Mouse (Mus musculus) v-Abl transformed pro-B cells (cell line): ENCODE measurements around the gene Sik2.

Experiments
- in situ Hi-C, 2 experiments: fragments of 400-800 bp; cut with MboI; formaldehyde crosslinking; loops; one replicate each; pipeline ENCODE4 v1.15.1; 2025; ENCODE audit not compliant: unreplicated experiment in 2 of 2

Gene Sik2

DNA sequence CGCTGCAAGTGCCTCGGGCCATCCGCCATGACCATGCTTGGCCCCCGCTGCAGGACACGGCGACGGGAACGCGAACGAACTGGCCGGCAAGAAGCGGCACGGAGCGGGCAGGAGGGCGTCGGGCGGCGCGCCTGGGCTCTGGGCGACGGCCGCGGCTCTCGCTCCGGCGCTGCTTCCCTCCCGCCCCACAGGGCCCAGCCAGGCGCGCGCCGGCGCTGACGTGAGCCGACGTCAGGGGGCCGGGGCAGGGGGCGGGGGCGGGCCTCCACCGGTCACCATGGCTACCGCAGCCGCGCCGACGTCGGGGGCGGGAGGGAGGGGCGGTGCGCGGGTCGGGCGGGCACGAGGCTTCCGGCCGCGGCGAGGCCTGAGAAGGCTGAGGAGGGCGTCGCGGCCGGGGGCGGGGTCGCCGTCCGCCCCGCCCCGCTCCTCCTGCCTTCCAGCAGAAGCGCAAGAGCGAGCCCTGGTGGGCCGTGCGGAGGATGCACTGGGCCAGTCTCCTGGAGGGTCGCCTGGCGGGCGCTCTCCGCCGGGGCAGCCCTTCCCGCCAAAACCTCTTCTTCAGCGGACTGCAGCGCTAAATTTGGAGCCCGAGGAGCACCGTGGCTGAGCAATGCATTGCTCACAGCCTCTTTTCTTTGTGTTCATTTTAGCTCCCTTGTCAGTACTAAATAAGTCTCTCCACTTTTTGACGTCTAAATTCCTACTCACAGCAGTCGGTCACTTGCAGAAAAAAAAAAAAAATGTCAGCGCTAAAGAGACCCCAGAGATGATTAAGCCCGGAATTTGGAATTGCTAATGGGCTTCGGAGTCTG, at the start of gene Sik2:
Sik2 (minus strand) TSS at position 233 of the 815 bp plus-strand sequence.
- in situ Hi-C loops, result loop anchor here in 1 of 2 experiments (5.0 kb wide), 1 partner anchor 157 kb away; no protein-coding TSS in a partner anchor

DNA sequence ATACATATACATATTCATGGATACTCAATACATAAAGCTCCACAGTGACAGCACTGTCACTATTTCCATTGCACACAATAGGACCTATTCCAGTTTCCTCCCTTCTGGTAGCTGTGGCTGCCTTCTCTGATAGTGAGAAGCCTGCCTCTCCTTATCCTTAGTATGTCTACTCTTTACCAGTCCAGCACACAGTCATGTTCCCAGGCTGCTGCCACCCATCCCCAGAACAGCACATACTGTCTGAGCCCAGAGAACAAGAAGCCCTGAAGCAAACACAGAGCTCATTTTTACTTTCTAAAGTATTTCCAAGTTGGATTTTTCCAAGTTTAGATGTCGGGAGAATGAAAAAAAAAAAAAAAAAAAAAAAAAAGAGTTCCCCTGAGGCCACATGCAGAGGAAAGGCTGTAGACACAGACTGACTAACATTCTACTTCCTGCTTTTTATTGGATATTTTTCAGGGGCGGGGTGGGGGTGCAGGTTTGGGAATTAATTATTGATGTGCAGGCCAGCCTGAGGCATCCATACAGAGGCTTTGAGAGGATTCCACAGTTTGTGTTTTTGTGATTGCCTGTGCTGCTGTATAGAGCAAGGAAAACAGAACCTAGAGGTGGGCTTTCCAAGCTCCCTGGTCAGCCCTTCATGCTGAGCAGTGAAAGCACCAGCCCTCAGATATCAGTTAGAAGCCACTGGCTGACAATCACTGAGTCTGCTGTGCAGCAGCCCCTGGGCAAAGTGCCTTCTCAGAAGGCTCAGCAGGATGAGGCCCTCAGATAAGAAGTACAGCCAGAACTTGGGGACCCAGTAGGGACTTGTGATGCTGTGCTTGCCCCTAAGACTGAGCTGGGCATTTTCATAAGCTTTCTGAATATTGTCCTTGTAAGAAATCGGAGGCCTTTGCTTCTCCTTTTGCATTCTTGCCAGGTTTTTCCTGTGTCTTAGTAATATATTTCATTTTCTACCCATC, 47.8 kb upstream of the Sik2 start:
- in situ Hi-C loops, result no loop called here

DNA sequence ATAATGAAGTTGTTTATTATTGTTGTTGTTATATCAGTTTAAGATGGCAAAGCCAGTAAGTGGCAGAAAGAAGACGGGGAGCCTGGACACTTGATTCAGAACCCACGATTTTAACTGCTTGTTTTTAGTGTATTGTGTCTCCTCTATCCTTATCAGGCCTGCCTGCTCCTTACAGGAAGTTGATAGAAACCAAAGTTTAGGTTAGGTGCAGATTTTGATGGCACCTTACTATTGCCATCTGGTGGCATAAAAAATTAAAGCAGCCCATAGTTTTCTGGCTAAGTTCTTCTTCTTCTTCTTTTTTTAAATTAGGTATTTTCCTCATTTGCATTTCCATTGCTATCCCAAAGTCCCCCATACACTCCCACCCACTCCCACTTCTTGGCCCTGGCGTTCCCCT, 43.3 kb upstream of the Sik2 start:
- in situ Hi-C loops, result loop anchor here in 1 of 2 experiments (5.0 kb wide), 1 partner anchor 40 kb away; no protein-coding TSS in a partner anchor

DNA sequence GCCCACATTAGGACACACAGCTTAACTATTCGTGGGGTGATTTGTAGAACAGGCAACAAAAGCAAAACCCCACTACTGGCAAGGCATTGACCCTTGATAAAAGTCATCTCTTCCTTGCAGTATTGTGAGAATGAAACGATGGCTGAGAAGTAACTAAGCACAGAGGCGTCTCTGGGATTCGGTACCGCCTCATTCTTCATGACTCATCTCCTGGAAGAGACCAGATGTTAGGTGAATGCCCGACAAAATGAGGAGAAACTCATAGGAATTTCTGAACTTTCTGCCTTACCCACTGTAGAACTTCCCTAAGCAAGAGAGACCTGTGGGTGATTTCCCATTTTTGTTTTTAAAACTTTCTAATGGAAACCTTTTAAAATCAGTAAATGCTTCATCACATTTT, 33.3 kb upstream of the Sik2 start:
- in situ Hi-C loops, result loop anchor here in 1 of 2 experiments (25.0 kb wide), 1 partner anchor 245 kb away; the partner anchor contains the start of gene Colca2

DNA sequence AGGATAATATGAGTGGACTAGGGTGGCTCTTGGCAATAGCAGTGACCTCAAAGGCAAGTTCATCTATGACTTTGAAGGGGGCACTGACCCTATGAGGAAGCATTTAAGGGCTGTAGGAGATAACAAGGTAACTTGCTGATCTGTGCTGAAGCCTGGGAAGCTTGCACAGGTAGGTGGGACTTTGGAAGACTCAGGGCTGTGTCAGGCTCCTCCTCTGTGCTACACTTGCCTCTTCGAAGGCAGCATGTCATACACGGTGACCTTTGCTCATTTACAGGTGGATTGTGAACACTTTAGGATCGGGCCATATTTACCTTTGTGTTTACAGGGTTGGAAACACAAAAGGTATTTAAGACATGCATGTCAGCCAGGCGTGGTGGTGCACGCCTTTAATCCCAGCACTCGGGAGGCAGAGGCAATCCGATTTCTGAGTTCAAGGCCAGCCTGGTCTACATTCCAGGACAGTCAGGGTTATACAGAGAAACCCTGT, 32.7 kb upstream of the Sik2 start:
- in situ Hi-C loops, result loop anchor here in 1 of 2 experiments (25.0 kb wide), 1 partner anchor 246 kb away; the partner anchor contains the start of gene Colca2

DNA sequence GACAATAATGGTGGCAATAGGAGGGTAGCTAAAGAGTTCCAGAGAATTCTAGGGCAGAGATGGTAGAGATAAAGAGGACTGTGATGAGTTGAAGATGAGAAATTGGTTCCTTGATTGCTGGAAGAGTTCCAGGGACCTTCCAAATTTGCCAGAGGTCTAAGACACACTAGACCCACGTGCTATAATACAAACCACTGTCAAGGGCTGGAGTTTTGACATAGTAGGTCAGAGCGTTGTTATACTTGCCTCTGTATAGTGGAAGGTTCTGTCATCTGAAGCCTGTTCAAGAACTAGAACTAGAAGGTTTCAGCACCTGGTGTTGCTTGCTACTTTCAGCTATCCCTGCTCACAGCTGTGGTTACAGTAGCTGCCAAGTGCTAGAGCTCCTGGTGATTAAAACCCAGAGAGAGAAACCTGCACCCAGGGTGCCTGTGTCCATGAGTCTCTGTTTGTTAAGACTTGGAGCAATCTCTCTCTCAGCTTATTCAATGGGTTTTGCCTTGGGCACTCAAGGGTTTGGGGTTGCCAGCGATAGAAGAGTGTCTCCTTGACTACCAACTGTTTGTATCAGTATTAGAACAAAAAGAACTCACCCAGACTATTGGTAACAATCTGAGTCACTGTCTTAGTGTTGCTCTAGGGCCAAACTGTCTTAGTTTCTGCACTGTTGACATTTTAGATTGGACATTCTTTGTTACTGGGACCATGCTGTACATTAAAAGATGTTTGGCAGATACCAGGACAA, 24.1 kb upstream of the Sik2 start:
- in situ Hi-C loops, result loop anchor here in 1 of 2 experiments (25.0 kb wide), 1 partner anchor 254 kb away; the partner anchor contains the start of gene Colca2

DNA sequence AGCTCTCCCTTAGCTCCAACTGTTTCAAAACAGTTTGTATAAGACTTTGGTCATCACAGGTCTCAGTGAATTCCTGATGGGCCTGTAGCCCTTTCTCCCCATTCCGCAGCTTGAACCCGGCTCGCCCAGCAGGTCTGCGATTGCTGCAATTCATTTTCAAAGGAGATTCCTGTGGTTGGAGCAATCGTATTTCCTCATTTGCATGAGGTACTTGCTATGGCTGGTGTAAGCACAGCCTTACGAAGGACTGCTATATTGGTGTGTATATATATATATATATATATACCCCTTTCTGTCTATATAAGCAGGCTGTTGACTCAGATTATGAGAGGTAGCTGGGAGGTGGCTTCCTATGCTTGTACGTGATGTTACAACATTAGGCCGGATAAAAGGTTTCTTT, 23.4 kb upstream of the Sik2 start:
- in situ Hi-C loops, result loop anchor here in 1 of 2 experiments (25.0 kb wide), 1 partner anchor 255 kb away; the partner anchor contains the start of gene Colca2

DNA sequence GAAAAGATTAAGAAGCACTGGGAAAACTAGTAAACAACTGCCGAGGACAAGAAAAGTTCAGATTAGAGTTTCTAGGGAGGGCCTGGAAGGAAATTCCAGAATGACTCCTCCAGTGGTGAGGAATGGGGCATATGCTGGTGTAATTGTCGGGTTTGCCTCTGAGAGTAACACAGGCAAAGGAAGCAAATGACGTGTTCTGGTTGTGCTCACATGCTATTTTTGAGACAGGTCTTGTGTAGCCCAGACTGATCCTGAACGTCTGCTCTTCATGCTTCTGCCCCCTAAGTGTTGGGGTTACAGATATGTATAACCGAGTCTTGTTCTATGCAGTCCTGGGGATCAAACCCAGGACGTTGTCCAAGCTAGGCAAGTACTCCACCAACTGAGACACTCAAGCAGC, 22.7 kb upstream of the Sik2 start:
- in situ Hi-C loops, result loop anchor here in 1 of 2 experiments (25.0 kb wide), 1 partner anchor 256 kb away; the partner anchor contains the start of gene Colca2

DNA sequence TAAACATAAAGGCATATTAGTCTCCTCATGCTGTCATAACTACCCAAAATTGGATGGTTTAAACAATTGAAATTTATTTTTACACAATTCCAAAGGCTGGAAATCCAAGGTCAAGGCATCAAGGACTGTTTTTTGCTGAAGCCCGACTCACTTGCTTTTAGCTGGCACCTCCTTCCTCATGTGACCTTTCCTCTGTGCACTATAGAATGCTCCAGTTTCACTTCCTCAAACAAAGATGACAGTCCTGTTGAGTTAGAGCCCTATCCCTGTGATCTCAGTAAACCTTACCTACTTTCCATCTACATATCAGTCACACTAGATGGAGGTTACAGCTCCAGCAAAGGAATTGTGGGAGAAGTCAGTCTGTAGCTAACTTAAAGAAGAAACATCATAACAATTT, 21.3 kb upstream of the Sik2 start:
- in situ Hi-C loops, result loop anchor here in 1 of 2 experiments (25.0 kb wide), 1 partner anchor 257 kb away; the partner anchor contains the start of gene Colca2

DNA sequence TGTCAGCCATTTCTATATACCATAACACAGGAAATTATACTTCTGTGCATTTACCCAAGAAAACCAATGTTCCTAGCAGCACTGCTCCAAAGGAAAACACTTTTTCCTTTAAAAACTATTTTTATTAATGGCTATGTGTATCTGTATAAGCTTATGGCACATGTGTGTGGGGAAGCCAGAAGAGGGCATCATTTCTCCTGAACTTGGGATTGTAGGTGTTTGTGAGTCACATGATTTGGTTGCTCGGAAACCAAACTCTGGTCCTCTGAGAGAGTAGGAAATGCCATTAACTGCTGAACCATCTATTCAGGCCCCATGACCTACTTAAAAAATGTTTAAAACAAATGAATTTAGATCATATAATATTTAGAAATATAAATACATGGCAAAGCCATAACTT, 18.1 kb upstream of the Sik2 start:
- in situ Hi-C loops, result loop anchor here (10.0 to 25.0 kb wide), 3 partner anchors 108 to 268 kb away; partner anchors contain the start of gene Colca2 (in 1 of the 2)

DNA sequence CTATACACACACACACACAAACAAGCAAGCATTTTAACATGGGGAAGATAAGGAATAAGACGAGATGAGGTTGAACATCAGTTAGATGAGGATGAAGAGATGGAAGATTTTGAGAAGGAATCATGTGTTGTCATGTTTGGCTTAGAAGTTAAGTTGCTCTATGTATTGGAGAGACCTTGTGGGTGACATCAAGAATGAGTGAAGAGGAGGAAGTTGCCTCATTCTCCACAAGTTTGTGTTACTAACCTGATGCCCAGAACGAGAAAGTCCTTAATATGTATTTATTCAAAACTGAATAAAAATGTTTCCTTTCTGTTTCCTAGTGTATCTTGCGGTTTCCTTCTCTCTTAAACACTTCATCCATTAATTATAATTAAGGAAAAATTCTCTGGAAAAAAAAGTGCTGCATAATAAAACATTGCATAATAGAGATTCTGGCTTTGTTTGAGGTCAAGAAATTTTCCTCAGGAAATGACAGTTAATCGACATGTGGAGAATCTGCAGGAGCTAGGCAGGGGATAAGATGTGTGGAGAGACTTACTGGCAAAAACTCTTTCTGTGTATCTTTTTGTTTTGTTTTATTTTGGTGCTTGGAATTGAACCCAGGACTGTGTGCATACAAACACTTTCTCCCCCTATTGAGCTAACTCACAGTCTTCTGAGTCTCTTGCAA, 12.4 kb upstream of the Sik2 start:
- in situ Hi-C loops, result loop anchor here in 1 of 2 experiments (10.0 kb wide), 2 partner anchors 114 to 274 kb away; no protein-coding TSS in a partner anchor

DNA sequence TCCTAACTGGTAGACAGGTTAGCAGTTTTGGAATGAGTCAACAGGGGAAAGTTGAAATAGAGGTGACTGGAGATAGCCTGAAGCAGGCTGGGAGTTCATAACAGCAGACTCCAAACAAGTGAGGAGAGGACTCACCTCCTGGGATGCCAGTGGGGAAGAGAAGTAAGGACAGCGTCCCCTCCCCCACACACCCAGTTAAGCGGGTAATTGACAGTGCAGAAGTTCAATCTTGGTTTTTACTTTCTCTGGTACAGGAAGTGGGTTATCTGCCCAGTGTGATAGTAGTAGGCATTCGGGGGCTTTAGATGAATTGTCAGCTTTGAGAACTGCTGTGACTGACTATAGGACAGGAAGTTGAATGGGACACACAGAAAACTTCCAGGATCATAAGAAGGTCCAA, 11.5 kb upstream of the Sik2 start:
- in situ Hi-C loops, result loop anchor here in 1 of 2 experiments (10.0 kb wide), 2 partner anchors 114 to 274 kb away; no protein-coding TSS in a partner anchor

DNA sequence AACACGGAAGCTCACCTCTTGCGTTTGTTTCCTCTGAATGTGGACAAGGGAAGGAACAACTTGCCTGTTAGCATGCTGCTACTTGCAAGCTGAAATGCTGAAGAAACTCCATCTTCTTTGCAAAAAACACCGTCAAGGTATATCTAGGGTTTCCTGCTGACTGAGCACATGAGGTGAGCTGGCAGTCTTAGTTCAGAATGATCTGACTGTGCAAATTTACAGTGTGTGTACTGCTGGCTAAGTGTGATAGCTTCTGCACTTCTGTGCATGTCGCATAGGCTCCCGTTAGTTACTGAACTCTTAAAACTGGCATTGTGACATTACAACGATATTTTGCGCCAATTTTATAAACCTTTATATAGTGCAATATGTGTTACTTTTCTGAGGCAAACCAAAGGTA, 10.8 kb upstream of the Sik2 start:
- in situ Hi-C loops, result loop anchor here in 1 of 2 experiments (10.0 kb wide), 2 partner anchors 115 to 275 kb away; no protein-coding TSS in a partner anchor

DNA sequence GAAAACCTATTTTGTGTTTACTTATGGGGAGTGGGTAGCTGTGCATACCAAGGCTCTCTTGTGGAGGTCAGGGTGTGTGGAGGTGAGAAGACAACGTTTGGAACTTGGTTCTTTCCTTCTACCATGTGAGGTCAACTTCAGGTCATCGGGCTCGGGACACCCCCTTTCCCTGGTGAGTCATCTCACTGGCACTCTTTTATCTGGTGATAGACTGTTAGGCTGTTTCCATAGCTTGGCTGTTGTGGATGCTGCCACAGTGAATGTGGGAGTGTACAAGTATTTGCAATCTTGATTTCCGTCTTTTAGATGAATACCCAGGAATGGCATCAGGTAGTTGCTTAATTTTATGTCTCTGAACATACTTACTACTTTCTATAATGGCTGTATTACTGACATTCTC, 6.9 kb upstream of the Sik2 start:
- in situ Hi-C loops, result no loop called here

DNA sequence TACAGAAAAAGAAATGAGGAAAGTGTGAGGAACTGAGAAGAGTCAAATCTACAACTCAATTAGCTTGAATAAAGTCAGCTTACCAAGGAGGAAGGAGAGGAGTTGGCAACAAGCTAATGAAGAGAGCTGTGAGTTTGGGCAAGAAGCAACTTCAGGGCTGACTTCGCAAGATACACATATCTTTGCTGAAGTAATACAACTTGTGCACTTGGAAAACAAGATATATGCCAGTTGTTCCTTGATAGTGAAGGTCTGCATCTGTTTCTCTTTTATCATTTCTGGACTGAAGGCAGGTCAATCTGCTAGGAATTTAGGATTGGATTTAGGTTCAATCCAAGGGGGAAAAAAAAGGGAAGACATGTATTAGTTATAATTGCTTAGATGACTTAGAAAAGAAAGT, 4.8 kb upstream of the Sik2 start:
- in situ Hi-C loops, result loop anchor here (5.0 kb wide), 4 partner anchors 39 to 491 kb away; no protein-coding TSS in a partner anchor

DNA sequence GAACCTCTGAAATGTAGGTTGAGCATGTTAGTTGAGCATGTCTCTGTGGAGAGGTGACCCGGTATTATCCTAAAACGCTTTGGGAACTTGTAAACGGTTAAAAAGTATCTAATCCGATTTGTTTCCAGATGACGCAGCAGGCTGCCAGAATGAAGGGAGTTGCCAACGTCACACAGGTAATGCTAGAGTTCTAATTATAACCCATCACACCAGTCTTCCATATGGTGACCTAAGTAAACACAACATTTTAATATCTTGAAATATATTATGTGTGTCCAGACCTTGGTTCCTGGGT, 730 bp upstream of the Sik2 start:
- in situ Hi-C loops, result loop anchor here in 1 of 2 experiments (5.0 kb wide), 1 partner anchor 157 kb away; no protein-coding TSS in a partner anchor

DNA sequence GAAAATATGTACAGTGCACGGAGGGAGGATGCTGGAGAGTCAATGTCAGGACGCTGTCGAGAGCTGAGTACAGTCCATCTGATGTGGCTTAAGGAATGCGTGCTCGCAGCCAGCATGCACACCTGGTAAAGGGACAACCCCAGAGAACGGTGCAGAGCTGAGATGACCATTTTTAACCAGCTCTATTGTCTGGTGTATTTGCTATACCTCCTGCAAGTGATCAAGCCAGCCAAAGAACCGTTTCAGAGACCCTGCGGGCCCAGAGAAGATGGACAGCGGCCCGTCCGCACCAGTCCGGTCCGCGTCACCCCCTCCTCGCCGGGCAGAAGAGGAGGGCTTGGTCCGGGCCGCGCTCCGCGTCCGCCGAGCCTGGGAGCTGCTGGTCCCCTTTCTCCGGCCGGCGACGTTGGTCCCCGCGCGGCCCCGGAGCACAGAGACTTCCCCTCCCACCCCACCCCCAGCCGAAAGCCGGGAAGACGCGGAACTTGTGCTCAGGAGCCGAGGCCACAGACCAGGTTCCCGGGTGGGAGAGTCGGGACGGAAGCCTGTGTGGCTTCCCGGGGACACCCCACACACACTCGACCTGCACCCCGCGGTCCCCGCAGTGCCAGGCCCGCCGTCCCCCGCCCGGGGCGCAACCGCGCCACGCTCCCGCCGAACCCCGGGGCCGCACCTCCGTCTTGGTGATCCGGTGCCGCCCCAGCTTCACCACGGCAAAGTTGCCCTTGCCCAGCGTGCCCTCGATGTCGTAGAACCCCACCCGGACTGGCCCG, 619 bp downstream of the Sik2 start:
- in situ Hi-C loops, result loop anchor here in 1 of 2 experiments (5.0 kb wide), 1 partner anchor 156 kb away; no protein-coding TSS in a partner anchor

DNA sequence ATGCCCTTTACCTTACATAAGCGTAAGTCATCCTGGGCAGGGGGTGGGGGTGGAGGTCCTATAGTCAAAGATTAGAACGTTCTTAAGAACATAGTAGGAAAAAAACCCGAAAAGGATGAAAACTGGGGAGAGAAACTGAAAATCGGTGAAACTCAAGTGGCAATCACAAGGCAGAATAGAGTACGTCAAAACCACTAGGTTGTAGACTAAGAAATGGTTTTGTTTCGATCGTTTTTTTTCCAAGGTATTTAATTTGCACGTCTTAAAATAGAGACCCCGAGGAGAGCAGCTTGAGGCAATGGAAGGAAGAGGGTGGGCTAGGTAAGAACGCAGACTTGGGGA, 1.2 kb downstream of the Sik2 start:
- in situ Hi-C loops, result loop anchor here in 1 of 2 experiments (5.0 kb wide), 1 partner anchor 155 kb away; no protein-coding TSS in a partner anchor
